ENCODE assay signal across 13 mouse cellular contexts in the genomic region with DNA sequence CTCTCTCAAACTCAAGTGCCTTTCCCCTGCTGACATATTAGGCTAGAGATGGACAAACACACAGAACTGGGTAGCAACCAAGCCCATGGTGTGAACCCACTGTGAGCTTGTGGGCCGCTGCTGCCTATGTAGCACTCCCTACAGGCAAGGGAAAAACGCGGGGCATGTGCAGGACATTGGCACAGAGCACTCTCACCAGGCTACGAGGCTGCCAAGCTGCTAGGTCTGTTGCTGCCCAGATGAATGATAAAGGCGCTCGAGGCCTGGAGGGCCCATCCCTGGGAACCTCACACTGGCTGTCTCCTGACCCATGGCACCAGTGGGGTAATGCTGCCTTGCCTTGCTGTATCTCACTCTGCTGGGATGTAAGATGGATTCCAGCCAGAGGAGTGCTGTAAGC. TPM values are rescaled to one million over a fixed set of nuclear protein-coding genes. Genes with fewer than 3 reads are reported as not detected.
DNase-seq lines count a peak whose midpoint lies in the region; ATAC-seq lines count a peak whose summit lies in the region.
"Had no signal": no experiment of that assay in that cellular context is flagged by ENCODE, and none has a peak within 500 bp of the region (broad histone marks: within the 10 kb centered on the region; RNA-seq: fewer than 3 reads in every experiment).

No protein-coding gene starts in this region.

- 0 out of 2 replicates have a peak, but pooled peaks cover 2% of the 10 kb centered on the region for H3K36me3 ChIP-seq in heart, embryonic 12.5 days
- no peaks in the 10 kb centered on the region for H3K36me3 ChIP-seq in neural tube, embryonic 11.5 days (ENCODE audit: control insufficient read depth, insufficient read depth, low read length)
- no peaks in the 10 kb centered on the region for H3K36me3 ChIP-seq in neural tube, embryonic 15.5 days
- H3K36me3 ChIP-seq: liver, embryonic 13.5 days; midbrain, embryonic 15.5 days had no signal

- H3K4me2 ChIP-seq in heart, embryonic 12.5 days: no peak overlapping the region
- H3K4me2 ChIP-seq in neural tube, embryonic 11.5 days (ENCODE audit: low read depth): no peak overlapping the region
- no peak overlapping the region for H3K4me2 ChIP-seq in neural tube, embryonic 15.5 days
- H3K4me2 ChIP-seq: liver, embryonic 13.5 days; midbrain, embryonic 15.5 days had no signal

- H3K9me3 ChIP-seq in heart, embryonic 12.5 days (replicated peaks): no peaks in the 10 kb centered on the region
- H3K9me3 ChIP-seq in neural tube, embryonic 11.5 days (ENCODE audit: control insufficient read depth, low read length): no peaks in the 10 kb centered on the region
- no peaks in the 10 kb centered on the region for H3K9me3 ChIP-seq in neural tube, embryonic 15.5 days (replicated peaks)
- H3K9me3 ChIP-seq: liver, embryonic 13.5 days; midbrain, embryonic 15.5 days had no signal

- peak; percentile 6 for DNase-seq in heart, adult 8-10 months (ENCODE audit: low spot score)
- no peak for DNase-seq in neural tube, embryonic 11.5 days (ENCODE audit: low spot score)
- no peak for DNase-seq in testis, postnatal 10 days (ENCODE audit: low spot score)
- DNase-seq in retina, postnatal 1 day: no peak
- DNase-seq: kidney, adult 11 months; liver, embryonic 13.5 days; lung, postnatal 10 days; right cerebral cortex, postnatal 14 days had no signal

- no peak overlapping the region for H3K27ac ChIP-seq in heart, embryonic 12.5 days (ENCODE audit: poor library complexity, severe bottlenecking)
- no peak overlapping the region for H3K27ac ChIP-seq in neural tube, embryonic 11.5 days (ENCODE audit: low read depth, low read length)
- H3K27ac ChIP-seq in neural tube, embryonic 15.5 days (replicated peaks): no peak overlapping the region
- H3K27ac ChIP-seq: layer of hippocampus, adult 2 months; liver, embryonic 13.5 days; midbrain, embryonic 15.5 days had no signal

- peaks cover 34% of the 10 kb centered on the region for H3K4me1 ChIP-seq in heart, embryonic 12.5 days (replicated peaks)
- no peaks in the 10 kb centered on the region for H3K4me1 ChIP-seq in neural tube, embryonic 11.5 days (ENCODE audit: control insufficient read depth, insufficient read depth, low read length)
- H3K4me1 ChIP-seq in neural tube, embryonic 15.5 days: peaks cover 18% of the 10 kb centered on the region

- no peak for ATAC-seq in heart, embryonic 12.5 days (ENCODE audit: insufficient number of reproducible peaks, low FRiP score)
- no peak for ATAC-seq in neural tube, embryonic 11.5 days (ENCODE audit: insufficient read depth, low FRiP score, low TSS enrichment)
- ATAC-seq in neural tube, embryonic 15.5 days (ENCODE audit: low FRiP score): no peak
- ATAC-seq in erythroblast, adult 5-6 weeks (replicated peaks; ENCODE audit: low FRiP score, poor library complexity, severe bottlenecking): 0 out of 2 replicates have a peak, but pooled peaks have one; percentile 20
- ATAC-seq: midbrain, embryonic 15.5 days had no signal

- H3K27me3 ChIP-seq in heart, embryonic 12.5 days (replicated peaks): no peaks in the 10 kb centered on the region
- H3K27me3 ChIP-seq in neural tube, embryonic 11.5 days (ENCODE audit: control insufficient read depth, insufficient read depth, low read length): no peaks in the 10 kb centered on the region
- H3K27me3 ChIP-seq in neural tube, embryonic 15.5 days (replicated peaks): no peaks in the 10 kb centered on the region
- H3K27me3 ChIP-seq: liver, embryonic 13.5 days; midbrain, embryonic 15.5 days had no signal

- no peak overlapping the region for H3K9ac ChIP-seq in heart, embryonic 12.5 days
- H3K9ac ChIP-seq in neural tube, embryonic 11.5 days (ENCODE audit: low read length): 0 out of 2 replicates have a peak overlapping the region, but pooled peaks have one; percentile 20
- no peak overlapping the region for H3K9ac ChIP-seq in neural tube, embryonic 15.5 days (replicated peaks)
- H3K9ac ChIP-seq: liver, embryonic 13.5 days; midbrain, embryonic 15.5 days had no signal

- 80% methylated on average over 6 of the region's 6 CpGs for WGBS in heart, embryonic 12.5 days
- WGBS in neural tube, embryonic 11.5 days: 88% methylated on average over 6 of the region's 6 CpGs
- 79% methylated on average over 6 of the region's 6 CpGs for WGBS in neural tube, embryonic 15.5 days

- H3K4me3 ChIP-seq in heart, embryonic 12.5 days: no peak overlapping the region
- H3K4me3 ChIP-seq in neural tube, embryonic 11.5 days (ENCODE audit: low read depth, low read length): no peak overlapping the region
- no peak overlapping the region for H3K4me3 ChIP-seq in neural tube, embryonic 15.5 days (replicated peaks)
- H3K4me3 ChIP-seq: layer of hippocampus, adult 2 months; liver, embryonic 13.5 days; midbrain, embryonic 15.5 days had no signal

RNA-seq across cellular contexts. Expression of a gene that starts 31.7 kb away (rescaled TPM):
- total RNA-seq in heart, adult 8-10 months (2022): 10 to 100 TPM; 16.9 to 19.7 (median 18.2) TPM
- polyA plus RNA-seq in heart, embryonic 12.5 days (2016; fragmentation: Nextera tagmentation; extraction: Ambion mirVana): 28.7 and 30.9 TPM in 2 replicates
- 40.6 and 41.7 TPM in 2 replicates for polyA plus RNA-seq in neural tube, embryonic 11.5 days (2014; fragmentation: Nextera tagmentation; extraction: Ambion mirVana)
- polyA plus RNA-seq in neural tube, embryonic 15.5 days (2015; fragmentation: Nextera tagmentation; extraction: Ambion mirVana): 33.3 and 34.3 TPM in 2 replicates
- total RNA-seq in erythroblast, adult 5-6 weeks (2015; ENCODE audit: low replicate concordance): 3.1 and 8.2 TPM in 2 replicates
- total RNA-seq in erythroblast, adult 5-6 weeks (2017; ENCODE audit: low replicate concordance): 4.6 and 6.8 TPM in 2 replicates

RNA-seq across cellular contexts. Expression of a gene that starts 53.0 kb away (rescaled TPM):
- 10 to 100 TPM; 24.2 to 38.5 (median 28.3) TPM for total RNA-seq in heart, adult 8-10 months (2022)
- polyA plus RNA-seq in heart, embryonic 12.5 days (2016; fragmentation: Nextera tagmentation; extraction: Ambion mirVana): 60.6 and 64.5 TPM in 2 replicates
- polyA plus RNA-seq in neural tube, embryonic 11.5 days (2014; fragmentation: Nextera tagmentation; extraction: Ambion mirVana): 40.5 and 43.8 TPM in 2 replicates
- 75.0 and 84.6 TPM in 2 replicates for polyA plus RNA-seq in neural tube, embryonic 15.5 days (2015; fragmentation: Nextera tagmentation; extraction: Ambion mirVana)
- total RNA-seq in erythroblast, adult 5-6 weeks (2015; ENCODE audit: low replicate concordance): 6.1 TPM in 1 of 2 replicates, not detected in the other
- total RNA-seq in erythroblast, adult 5-6 weeks (2017; ENCODE audit: low replicate concordance): 0.43 and 0.70 TPM in 2 replicates
